Mouse (Mus musculus) intestine, postnatal 0 days (tissue): Measurements from ENCODE around the gene Tacr2. TPM values are rescaled to one million over a fixed set of nuclear protein-coding genes. Genes with fewer than 3 reads are reported as not detected.
A peak's percentile ranks its signal among the peaks of the same experiment; 100 is the strongest.

Experiments
- ATAC-seq: fragments of 200-750 bp; cut with Nextera tagmentation; 2 replicates; pipeline ENCODE4 v1.8.0; 2017; ENCODE audit warnings: mild to moderate bottlenecking, moderate TSS enrichment, moderate library complexity
- H3K27ac ChIP-seq: fragments of 300-500 bp; sonication (generic); 2 replicates; pipeline ENCODE4 v1.5.1; 2014; ENCODE audit warnings: mild to moderate bottlenecking, low read depth, low read length, moderate library complexity
- H3K27me3 ChIP-seq: fragments of 300-500 bp; sonication (generic); replicated peaks from 2 replicates; pipeline ENCODE4 v1.6.1; 2014; ENCODE audit warnings: low read length, mixed read lengths; ENCODE audit not compliant: control insufficient read depth, insufficient read depth
- H3K36me3 ChIP-seq: fragments of 300-500 bp; sonication (generic); 2 replicates; pipeline ENCODE4 v1.6.1; 2014; ENCODE audit warnings: mild to moderate bottlenecking, moderate library complexity; ENCODE audit not compliant: control insufficient read depth, insufficient read depth
- H3K4me1 ChIP-seq: fragments of 300-500 bp; sonication (generic); replicated peaks from 2 replicates; pipeline ENCODE4 v1.6.1; 2014; ENCODE audit warnings: antibody characterized with exemption, low read length, mixed read lengths; ENCODE audit not compliant: control insufficient read depth, insufficient read depth
- H3K4me2 ChIP-seq: fragments of 300-500 bp; sonication (generic); replicated peaks from 2 replicates; pipeline ENCODE4 v1.6.1; 2014; ENCODE audit warnings: low read depth, mild to moderate bottlenecking, moderate library complexity
- H3K4me3 ChIP-seq: fragments of 300-500 bp; sonication (generic); 2 replicates; pipeline ENCODE4 v1.5.1; 2014; ENCODE audit warnings: low read depth, low read length
- H3K9ac ChIP-seq: fragments of 300-500 bp; sonication (generic); 2 replicates; pipeline ENCODE4 v1.6.1; 2014; ENCODE audit warnings: mild to moderate bottlenecking, low read depth, low read length
- H3K9me3 ChIP-seq: fragments of 300-500 bp; sonication (generic); 2 replicates; pipeline ENCODE4 v1.6.1; 2016; ENCODE audit warnings: mixed run types; ENCODE audit not compliant: control insufficient read depth
- CTCF ChIP-seq: sonication (generic); IDR thresholded peaks from 2 replicates; pipeline ENCODE4 v1.5.1; 2016; ENCODE audit warnings: low read depth, mild to moderate bottlenecking, control low read depth, antibody characterized with exemption, moderate library complexity
- WGBS: fragments of 180-500 bp; shearing (Covaris S2); extraction: QIAGEN DNeasy Blood & Tissue Kit; methylation state at CpG from one replicate; pipeline ENCODE4 v1.1.7; 2014; 5-methylcytosine and 5-hydroxymethylcytosine counted together
- polyA plus RNA-seq: library from polyadenylated mRNA; unstranded; fragments of >200 nt; fragmentation: Nextera tagmentation; extraction: Ambion mirVana; gene quantifications from 2 replicates; pipeline ENCODE4 v1.2.1, GENCODE M21; 2015

Tacr2 gene
- polyA plus RNA-seq, 1 experiment from 2014 or later: 0.90 TPM

DNA sequence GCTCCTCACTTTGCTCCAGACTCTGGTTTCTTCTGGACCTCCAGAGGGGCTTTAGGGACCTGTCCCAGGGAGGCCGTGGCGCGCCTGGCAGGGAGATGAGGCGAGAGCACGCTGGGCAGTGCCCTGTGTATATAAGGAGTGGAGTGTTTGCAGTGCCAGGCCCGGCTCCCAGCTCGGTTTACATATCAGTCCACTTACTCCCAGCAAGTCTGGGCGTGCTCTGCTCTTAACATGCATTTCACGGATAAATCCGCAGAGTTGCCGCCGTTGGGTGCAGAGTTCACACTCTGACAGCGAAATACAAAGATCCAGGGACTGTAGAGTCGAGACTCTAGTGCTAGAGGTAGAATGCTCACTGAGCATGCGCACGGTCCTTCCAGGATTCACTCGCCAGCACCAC lies 29.5 kb upstream of the Tacr2 start:
- peak; percentile 15 for ATAC-seq
- TF ChIP-seq CTCF: no peak
- Histone ChIP-seq H3K36me3 (no peaks in the 10 kb centered on the region), H3K4me2 (peak overlapping the region; percentile 38), H3K9ac (no peak overlapping the region), H3K27me3 (no peaks in the 10 kb centered on the region), H3K4me1 (peaks cover 14% of the 10 kb centered on the region), H3K27ac (peak overlapping the region; percentile 97), H3K9me3 (no peaks in the 10 kb centered on the region), H3K4me3 (no peak overlapping the region)
- 29% methylated on average over 17 of the region's 17 CpGs for WGBS

DNA sequence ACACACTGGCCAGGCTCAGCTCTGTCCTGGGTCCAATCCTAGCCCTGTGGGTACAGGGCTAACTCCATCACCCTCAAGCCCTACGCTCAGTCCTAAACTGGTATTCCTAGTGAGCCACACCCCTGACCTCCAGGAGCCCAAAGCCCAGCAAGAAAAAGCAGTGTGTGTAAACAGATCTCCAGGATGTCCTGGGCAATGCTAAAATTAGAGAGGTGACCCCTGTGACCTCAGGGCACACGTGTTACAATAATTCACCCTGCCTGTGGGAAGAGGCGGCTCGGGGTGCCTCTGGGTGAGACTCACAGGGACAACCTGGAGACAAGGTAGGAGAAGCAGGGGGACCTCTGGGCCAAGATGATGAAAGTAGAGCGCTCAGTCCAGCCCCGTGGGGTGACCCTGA lies 28.0 kb upstream of the Tacr2 start:
- Histone ChIP-seq H3K4me1 (peaks cover 14% of the 10 kb centered on the region), H3K27ac (peak overlapping the region; percentile 97; the same call in 1 of the 2 replicates), H3K9me3 (no peaks in the 10 kb centered on the region), H3K4me2 (no peak overlapping the region), H3K36me3 (no peaks in the 10 kb centered on the region), H3K4me3 (no peak overlapping the region), H3K27me3 (no peaks in the 10 kb centered on the region), H3K9ac (no peak overlapping the region)
- 42% methylated on average over 6 of the region's 6 CpGs for WGBS
- TF ChIP-seq CTCF: no peak
- no peak for ATAC-seq

GRCm38 (mm10) chr10:62225839-62226238 lies 26.4 kb upstream of the Tacr2 start:
- Histone ChIP-seq H3K9me3 (no peaks in the 10 kb centered on the region), H3K9ac (no peak overlapping the region), H3K4me3 (no peak overlapping the region), H3K4me1 (peaks cover 8% of the 10 kb centered on the region; the same call in 1 of the 2 replicates), H3K36me3 (no peaks in the 10 kb centered on the region), H3K27ac (no peak overlapping the region), H3K27me3 (no peaks in the 10 kb centered on the region), H3K4me2 (no peak overlapping the region)
- no peak for ATAC-seq
- 78% methylated on average over 7 of the region's 7 CpGs for WGBS
- no peak for TF ChIP-seq CTCF

GRCm38 (mm10) chr10:62228126-62228525 lies 24.1 kb upstream of the Tacr2 start:
- no peaks in the 10 kb centered on the region for H3K9me3 ChIP-seq
- peak overlapping the region; percentile 85 for H3K4me2 ChIP-seq
- H3K9ac ChIP-seq: peak overlapping the region; percentile 22; the same call in 1 of the 2 replicates
- H3K4me3 ChIP-seq: peak overlapping the region; percentile 83; the same call in 1 of the 2 replicates
- 45% methylated on average over 6 of the region's 6 CpGs for WGBS
- H3K27me3 ChIP-seq: no peaks in the 10 kb centered on the region
- 0 out of 2 replicates have a peak, but pooled peaks cover 9% of the 10 kb centered on the region for H3K4me1 ChIP-seq
- TF ChIP-seq CTCF: no peak
- no peak for ATAC-seq
- H3K36me3 ChIP-seq: no peaks in the 10 kb centered on the region
- no peak overlapping the region for H3K27ac ChIP-seq

GRCm38 (mm10) chr10:62230708-62231394 lies 21.4 kb upstream of the Tacr2 start, which contains the start of gene Tspan15:
Gene Tspan15, minus strand, starts transcription at chr10:62231251.
- Histone ChIP-seq H3K27ac (peak within 1 kb of the TSS; percentile 37), H3K9me3 (no peaks in the 10 kb centered on the region), H3K4me1 (0 out of 2 replicates have a peak, but pooled peaks cover 6% of the 10 kb centered on the region), H3K36me3 (no peaks in the 10 kb centered on the region), H3K4me2 (peak within 1 kb of the TSS; percentile 85), H3K27me3 (no peaks in the 10 kb centered on the region), H3K9ac (peak within 1 kb of the TSS; percentile 64), H3K4me3 (peak within 1 kb of the TSS; percentile 83)
- 0 out of 2 replicates have a peak, but pooled peaks have one; percentile 2 for TF ChIP-seq CTCF
- WGBS: under 1% methylated on average over 59 of the region's 59 CpGs
- peak; percentile 92 for ATAC-seq

DNA sequence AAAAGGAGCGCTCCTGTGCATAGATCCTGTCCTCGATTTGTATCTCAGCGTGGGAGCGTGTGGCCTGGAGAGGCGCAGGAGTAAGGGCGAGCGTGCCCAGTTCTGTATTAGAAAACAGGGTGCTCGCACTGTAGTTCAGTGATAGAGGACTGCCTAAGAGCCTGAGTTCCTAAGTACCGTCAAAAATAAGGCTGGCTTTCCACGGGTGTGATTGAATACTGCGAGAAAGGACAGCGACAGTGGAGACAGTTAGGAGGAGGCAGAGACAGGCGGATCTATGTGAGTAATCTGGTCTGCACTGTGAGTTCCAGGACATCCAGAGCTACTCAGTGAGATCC lies 20.9 kb upstream of the Tacr2 start:
- no peaks in the 10 kb centered on the region for H3K27me3 ChIP-seq
- H3K36me3 ChIP-seq: no peaks in the 10 kb centered on the region
- no peaks in the 10 kb centered on the region for H3K9me3 ChIP-seq
- no peak for ATAC-seq
- TF ChIP-seq CTCF: no peak
- H3K4me2 ChIP-seq: peak overlapping the region; percentile 85
- H3K27ac ChIP-seq: no peak overlapping the region
- H3K4me1 ChIP-seq: 0 out of 2 replicates have a peak, but pooled peaks cover 6% of the 10 kb centered on the region
- H3K9ac ChIP-seq: peak overlapping the region; percentile 64; the same call in 1 of the 2 replicates
- 2% methylated on average over 13 of the region's 13 CpGs for WGBS
- peak overlapping the region; percentile 83 for H3K4me3 ChIP-seq
